Mouse (Mus musculus) stomach, postnatal 0 days (tissue): ENCODE measurements around the gene Zbtb1. TPM values are rescaled to one million over a fixed set of nuclear protein-coding genes. Genes with fewer than 3 reads are reported as not detected.
A peak's percentile ranks its signal among the peaks of the same experiment; 100 is the strongest.

ENCODE experiments used
- ATAC-seq: fragments of 200-750 bp; cut with Nextera tagmentation; 2 replicates; pipeline ENCODE4 v1.8.0; 2017; ENCODE audit not compliant: low FRiP score, low TSS enrichment
- DNase-seq: peaks from one replicate; pipeline ENCODE4 v3.0.0-alpha.2; 2016; ENCODE audit warnings: low spot score
- H3K27ac ChIP-seq: fragments of 300-500 bp; sonication (generic); replicated peaks from 2 replicates; pipeline ENCODE4 v1.5.1; 2014; ENCODE audit warnings: mild to moderate bottlenecking, control low read depth
- H3K27me3 ChIP-seq: fragments of 300-500 bp; sonication (generic); 2 replicates; pipeline ENCODE4 v1.6.1; 2014; ENCODE audit warnings: low read length; ENCODE audit not compliant: control insufficient read depth, insufficient read depth
- H3K36me3 ChIP-seq: fragments of 300-500 bp; sonication (generic); 2 replicates; pipeline ENCODE4 v1.6.1; 2014; ENCODE audit warnings: low read length, mixed read lengths; ENCODE audit not compliant: control insufficient read depth, insufficient read depth
- H3K4me1 ChIP-seq: fragments of 300-500 bp; sonication (generic); replicated peaks from 2 replicates; pipeline ENCODE4 v1.6.1; 2014; ENCODE audit warnings: antibody characterized with exemption; ENCODE audit not compliant: control insufficient read depth, insufficient read depth
- H3K4me2 ChIP-seq: fragments of 300-500 bp; sonication (generic); replicated peaks from 2 replicates; pipeline ENCODE4 v1.6.1; 2014; ENCODE audit warnings: low read depth, mild to moderate bottlenecking, control low read depth, moderate library complexity
- H3K4me3 ChIP-seq: fragments of 300-500 bp; sonication (generic); 2 replicates; pipeline ENCODE4 v1.5.1; 2014; ENCODE audit warnings: low read depth, low read length, control low read depth
- H3K9ac ChIP-seq: fragments of 300-500 bp; sonication (generic); 2 replicates; pipeline ENCODE4 v1.6.1; 2014; ENCODE audit warnings: mild to moderate bottlenecking, low read length, control low read depth, mixed read lengths
- H3K9me3 ChIP-seq: fragments of 300-500 bp; sonication (generic); 2 replicates; pipeline ENCODE4 v1.6.1; 2016; ENCODE audit warnings: low read length; ENCODE audit not compliant: control insufficient read depth
- CTCF ChIP-seq: IDR thresholded peaks from 2 replicates; pipeline ENCODE4 v1.5.1; 2016; ENCODE audit warnings: antibody characterized with exemption, low read depth, mild to moderate bottlenecking, moderate library complexity
- EP300 ChIP-seq: optimal IDR thresholded peaks from 2 replicates; pipeline ENCODE3; 2016; ENCODE audit warnings: antibody characterized with exemption
- WGBS: fragments of 180-500 bp; shearing (Covaris S2); extraction: QIAGEN DNeasy Blood & Tissue Kit; methylation state at CpG from one replicate; pipeline ENCODE4 v1.1.7; 2014; 5-methylcytosine and 5-hydroxymethylcytosine counted together
- polyA plus RNA-seq: library from polyadenylated mRNA; unstranded; fragments of >200 nt; fragmentation: Nextera tagmentation; extraction: Ambion mirVana; gene quantifications from 2 replicates; pipeline ENCODE4 v1.2.1, GENCODE M21; 2015

Zbtb1 gene
- polyA plus RNA-seq, 1 experiment from 2014 or later, result 5.0 TPM

DNA sequence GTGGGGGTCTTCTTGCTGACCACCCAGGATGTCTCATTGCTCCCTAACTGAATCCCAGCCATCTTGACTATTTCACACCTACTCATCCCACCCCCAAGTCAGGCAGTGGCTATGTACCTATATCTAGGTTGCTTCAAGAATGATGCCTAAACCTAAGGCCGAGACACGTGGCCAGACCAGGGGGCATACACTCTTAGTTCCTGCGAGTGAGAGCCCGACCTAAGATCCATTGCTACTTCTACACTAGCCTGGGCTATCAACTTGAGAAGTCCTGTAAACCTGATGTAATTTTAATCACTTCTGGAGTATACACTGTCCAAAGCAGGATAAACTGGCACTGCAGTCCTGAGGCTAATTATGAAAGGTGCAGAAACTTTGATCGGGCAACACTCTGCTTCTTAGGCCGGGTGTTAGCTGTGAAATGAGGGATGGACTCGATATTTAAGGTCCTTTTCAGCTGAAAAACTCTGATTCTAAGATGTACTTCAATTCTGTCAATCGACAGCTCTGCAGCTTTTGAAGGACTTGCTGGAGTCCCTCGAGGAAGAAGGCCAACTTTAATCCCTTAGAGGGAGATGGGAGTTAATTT, 1.8 kb upstream of the Zbtb1 start:
- Histone ChIP-seq H3K27ac (peak overlapping the region; percentile 100), H3K4me2 (peak overlapping the region; percentile 68), H3K4me1 (0 out of 2 replicates have a peak, but pooled peaks cover 2% of the 10 kb centered on the region), H3K27me3 (no peaks in the 10 kb centered on the region), H3K36me3 (no peaks in the 10 kb centered on the region), H3K9me3 (no peaks in the 10 kb centered on the region), H3K4me3 (peak overlapping the region; percentile 96), H3K9ac (peak overlapping the region; percentile 98; the same call in 1 of the 2 replicates)
- DNase-seq (no peak), ATAC-seq (no peak)
- no peak for TF ChIP-seq EP300
- TF ChIP-seq CTCF, result no peak
- 15% methylated on average over 9 of the region's 9 CpGs for WGBS

- Histone ChIP-seq H3K4me3 (peak overlapping the region; percentile 96), H3K27ac (peak overlapping the region; percentile 100), H3K9me3 (no peaks in the 10 kb centered on the region), H3K36me3 (no peaks in the 10 kb centered on the region), H3K4me2 (peak overlapping the region; percentile 68), H3K4me1 (0 out of 2 replicates have a peak, but pooled peaks cover 2% of the 10 kb centered on the region), H3K9ac (peak overlapping the region; percentile 98), H3K27me3 (no peaks in the 10 kb centered on the region)
- 1% methylated on average over 26 of the region's 26 CpGs for WGBS
- TF ChIP-seq EP300 (no peak), CTCF (no peak)
- ATAC-seq (peak; percentile 32; the same call in 1 of the 2 replicates), DNase-seq (peak; percentile 62)
These were observed 1.3 kb upstream of the Zbtb1 start for GRCm38 (mm10) chr12:76368790-76369205.

- Histone ChIP-seq H3K4me1 (0 out of 2 replicates have a peak, but pooled peaks cover 2% of the 10 kb centered on the region), H3K27me3 (no peaks in the 10 kb centered on the region), H3K36me3 (no peaks in the 10 kb centered on the region), H3K4me3 (peak within 1 kb of the TSS; percentile 96), H3K27ac (peak within 1 kb of the TSS; percentile 100), H3K9me3 (no peaks in the 10 kb centered on the region), H3K4me2 (peak within 1 kb of the TSS; percentile 68), H3K9ac (peak within 1 kb of the TSS; percentile 98)
- TF ChIP-seq CTCF (no peak), EP300 (no peak)
- ATAC-seq (peak; percentile 90), DNase-seq (peak; percentile 92)
- WGBS, result under 1% methylated on average over 72 of the region's 96 CpGs
These were observed 674 bp upstream of the Zbtb1 start, which contains the start of gene Zbtb25 for GRCm38 (mm10) chr12:76369206-76369977. Gene Zbtb25 (minus strand): TSS chr12:76369602.

- no peaks in the 10 kb centered on the region for H3K27me3 ChIP-seq
- TF ChIP-seq EP300 (peak; percentile 51), CTCF (peak; percentile 39; the same call in 1 of the 2 replicates)
- H3K9ac ChIP-seq, result peak overlapping the region; percentile 98
- H3K27ac ChIP-seq, result peak overlapping the region; percentile 100
- peak overlapping the region; percentile 96 for H3K4me3 ChIP-seq
- H3K4me1 ChIP-seq, result 0 out of 2 replicates have a peak, but pooled peaks cover 2% of the 10 kb centered on the region
- WGBS, result 0% methylated on average over 40 of the region's 63 CpGs
- no peaks in the 10 kb centered on the region for H3K36me3 ChIP-seq
- H3K9me3 ChIP-seq, result no peaks in the 10 kb centered on the region
- peak overlapping the region; percentile 68 for H3K4me2 ChIP-seq
- ATAC-seq, result peak; percentile 66
- DNase-seq, result peak; percentile 86
These were observed 935 bp downstream of the Zbtb1 start for GRCm38 (mm10) chr12:76370831-76371571.

GRCm38 (mm10) chr12:76372046-76372445, 2.0 kb downstream of the Zbtb1 start:
- Histone ChIP-seq H3K36me3 (no peaks in the 10 kb centered on the region), H3K4me1 (0 out of 2 replicates have a peak, but pooled peaks cover 2% of the 10 kb centered on the region), H3K27ac (no peak overlapping the region), H3K9ac (peak overlapping the region; percentile 98; the same call in 1 of the 2 replicates), H3K4me2 (peak overlapping the region; percentile 68), H3K27me3 (no peaks in the 10 kb centered on the region), H3K4me3 (peak overlapping the region; percentile 96), H3K9me3 (no peaks in the 10 kb centered on the region)
- 38% methylated on average over 7 of the region's 7 CpGs for WGBS
- no peak for TF ChIP-seq EP300
- TF ChIP-seq CTCF, result no peak
- ATAC-seq (no peak), DNase-seq (no peak)
